Mouse (Mus musculus) adrenal gland, postnatal 10 days (tissue): ENCODE results near the gene Ccdc90b. TPM values are rescaled to one million over a fixed set of nuclear protein-coding genes. Genes with fewer than 3 reads are reported as not detected.

ENCODE experiments used
- total RNA-seq, 2 experiments: library from RNA; stranded (reverse); gene quantifications; 2 replicates each; pipeline ENCODE4 v1.2.3; 2021

Ccdc90b gene
- total RNA-seq, 2 experiments from 2014 or later, result 38.6 to 39.0 TPM

Other genes with a start within 250 kb of the Ccdc90b start
- 1 to 10 TPM; 6.5 to 6.9 TPM for gene Ankrd42, start 76.0 kb downstream of the Ccdc90b start, total RNA-seq
- gene Pcf11, start 108.8 kb downstream of the Ccdc90b start, total RNA-seq, result 10 to 100 TPM; 45.5 to 60.2 TPM
- 1 to 10 TPM; 7.9 to 10.0 TPM for gene Rab30, start 180.5 kb downstream of the Ccdc90b start, total RNA-seq